Mouse (Mus musculus) adrenal gland, adult 2 months (tissue): Measurements from ENCODE around the gene Rab1b. TPM values are rescaled to one million over a fixed set of nuclear protein-coding genes. Genes with fewer than 3 reads are reported as not detected.
"Not testable (repeated sequence)": the region's sequence is repeated elsewhere in the genome, so short reads cannot be mapped to it uniquely, and the experiment has no call there.

ENCODE experiments used
- DNase-seq: peaks from one replicate; pipeline ENCODE4 v3.0.0; 2021
- long read RNA-seq: library from polyadenylated mRNA; stranded (forward); transcript quantifications from one replicate; pipeline ENCODE4 v2.0.0, GENCODE M21; 2021
- polyA plus RNA-seq: library from polyadenylated mRNA; depleted of rRNA; stranded (reverse); fragments of >200 nt; gene quantifications from 2 replicates; pipeline ENCODE4 v1.2.3, GENCODE M21; 2012; rRNA removed
- total RNA-seq, 2 experiments: library from RNA; stranded (reverse); gene quantifications; 2 replicates each; pipeline ENCODE4 v1.2.3; 2021

The Rab1b gene
- total RNA-seq: 100 to 1,000 TPM; 166 to 194 TPM
- polyA plus RNA-seq: 335 and 337 TPM in 2 replicates
- long read RNA-seq, transcript Rab1b-201 (6 exons, 1,913 nt): major isoform, 193 of 217 reads
- long read RNA-seq, partial matches to known transcripts: 4 of 217 reads
- long read RNA-seq, other reads (novel, unspliced or antisense): 18 of 217 reads

- DNase-seq: peak; percentile 98
These were observed at the start of gene Rab1b for GRCm38 (mm10) chr19:5106731-5107191. TSS of gene Rab1b (minus strand) at chr19:5107072.

GRCm38 (mm10) chr19:5152261-5152660, 45.4 kb upstream of the Rab1b start:
- peak; percentile 58 for DNase-seq

GRCm38 (mm10) chr19:5151741-5152140, 44.9 kb upstream of the Rab1b start:
- DNase-seq: no peak

- peak; percentile 33 for DNase-seq
These were observed 44.5 kb upstream of the Rab1b start for GRCm38 (mm10) chr19:5151331-5151730.

GRCm38 (mm10) chr19:5150358-5150757, 43.5 kb upstream of the Rab1b start:
- DNase-seq: no peak

GRCm38 (mm10) chr19:5149041-5149440, 42.2 kb upstream of the Rab1b start:
- not testable (repeated sequence) for DNase-seq

GRCm38 (mm10) chr19:5139640-5140039, 32.8 kb upstream of the Rab1b start:
- peak; percentile 44 for DNase-seq

GRCm38 (mm10) chr19:5131237-5131636, 24.4 kb upstream of the Rab1b start:
- DNase-seq: no peak

- DNase-seq: no peak
These were observed 22.9 kb upstream of the Rab1b start for GRCm38 (mm10) chr19:5129770-5130169.

GRCm38 (mm10) chr19:5124055-5124614, 17.3 kb upstream of the Rab1b start:
- DNase-seq: no peak

GRCm38 (mm10) chr19:5123241-5123640, 16.4 kb upstream of the Rab1b start:
- no peak for DNase-seq

- no peak for DNase-seq
These were observed 15.6 kb upstream of the Rab1b start for GRCm38 (mm10) chr19:5122492-5122891.

GRCm38 (mm10) chr19:5118384-5118698, 11.5 kb upstream of the Rab1b start, which contains the start of gene Klc2:
TSS of gene Klc2 (minus strand) at chr19:5118560.
- no peak for DNase-seq

- DNase-seq: peak; percentile 95
These were observed 10.9 kb upstream of the Rab1b start for GRCm38 (mm10) chr19:5117494-5118383.

GRCm38 (mm10) chr19:5113783-5114182, 6.9 kb upstream of the Rab1b start:
- no peak for DNase-seq

GRCm38 (mm10) chr19:5109659-5110453, 3.0 kb upstream of the Rab1b start:
- no peak for DNase-seq

- DNase-seq: no peak
These were observed 1.8 kb upstream of the Rab1b start for GRCm38 (mm10) chr19:5108702-5109101.

GRCm38 (mm10) chr19:5108271-5108575, 1.4 kb upstream of the Rab1b start:
- peak; percentile 48 for DNase-seq

GRCm38 (mm10) chr19:5107556-5108270, 841 bp upstream of the Rab1b start:
- DNase-seq: no peak

- DNase-seq: peak; percentile 43
These were observed 798 bp downstream of the Rab1b start for GRCm38 (mm10) chr19:5106074-5106473.

- DNase-seq: peak; percentile 81
These were observed 8.3 kb downstream of the Rab1b start, which contains the start of gene Cnih2 for GRCm38 (mm10) chr19:5098363-5099143. TSS of gene Cnih2 (minus strand) at chr19:5098521.
